Mouse (Mus musculus) ES-Bruce4 (cell line): ENCODE results near the gene Mycbpap. TPM values are rescaled to one million over a fixed set of nuclear protein-coding genes. Genes with fewer than 3 reads are reported as not detected.
A peak's percentile ranks its signal among the peaks of the same experiment; 100 is the strongest.

Source experiments
- H3K27ac ChIP-seq: 2 replicates; pipeline ENCODE4 v1.5.1; 2012; ENCODE audit warnings: low read length, inconsistent platforms; ENCODE audit not compliant: insufficient read depth
- H3K27me3 ChIP-seq: 2 replicates; pipeline ENCODE4 v1.6.1; 2012; ENCODE audit warnings: mild to moderate bottlenecking, low read length, inconsistent platforms; ENCODE audit not compliant: control insufficient read depth, poor library complexity, insufficient read depth, severe bottlenecking
- H3K36me3 ChIP-seq: 2 replicates; pipeline ENCODE4 v1.6.1; 2012; ENCODE audit warnings: inconsistent platforms, mild to moderate bottlenecking, low read length, moderate library complexity; ENCODE audit not compliant: control insufficient read depth, poor library complexity, insufficient read depth, severe bottlenecking
- H3K4me1 ChIP-seq: one replicate; pipeline ENCODE4 v1.8.1; 2011; ENCODE audit warnings: low read length; ENCODE audit not compliant: control insufficient read depth, insufficient read depth
- H3K4me3 ChIP-seq: 2 replicates; pipeline ENCODE4 v1.5.1; 2011; ENCODE audit warnings: low read depth, mild to moderate bottlenecking, low read length
- H3K9ac ChIP-seq: 2 replicates; pipeline ENCODE4 v1.6.1; 2012; ENCODE audit warnings: low read depth, mild to moderate bottlenecking, inconsistent platforms; ENCODE audit not compliant: poor library complexity, severe bottlenecking
- H3K9me3 ChIP-seq: replicated peaks from 2 replicates; pipeline ENCODE4 v1.6.1; 2012; ENCODE audit warnings: mild to moderate bottlenecking, low read length, inconsistent platforms; ENCODE audit not compliant: control insufficient read depth, poor library complexity, insufficient read depth, severe bottlenecking
- CTCF ChIP-seq: IDR thresholded peaks from one replicate; pipeline ENCODE4 v1.8.1; 2011; ENCODE audit warnings: low read depth, low read length
- EP300 ChIP-seq: IDR thresholded peaks from 2 replicates; pipeline ENCODE4 v1.6.1; 2011; ENCODE audit warnings: low read depth, low read length; ENCODE audit not compliant: insufficient read depth
- POLR2A ChIP-seq: IDR thresholded peaks from one replicate; pipeline ENCODE4 v1.8.1; 2011; ENCODE audit warnings: low read length; ENCODE audit not compliant: insufficient read depth
- polyA plus RNA-seq: library from polyadenylated mRNA; stranded (reverse); fragments of >200 nt; gene quantifications from 2 replicates; pipeline ENCODE4 v1.2.4, GENCODE M21; 2011; ENCODE audit warnings: low read depth; ENCODE audit not compliant: missing spikeins, insufficient read depth, insufficient read length

Gene Mycbpap
- polyA plus RNA-seq, 1 experiment, result 1.3 TPM

DNA sequence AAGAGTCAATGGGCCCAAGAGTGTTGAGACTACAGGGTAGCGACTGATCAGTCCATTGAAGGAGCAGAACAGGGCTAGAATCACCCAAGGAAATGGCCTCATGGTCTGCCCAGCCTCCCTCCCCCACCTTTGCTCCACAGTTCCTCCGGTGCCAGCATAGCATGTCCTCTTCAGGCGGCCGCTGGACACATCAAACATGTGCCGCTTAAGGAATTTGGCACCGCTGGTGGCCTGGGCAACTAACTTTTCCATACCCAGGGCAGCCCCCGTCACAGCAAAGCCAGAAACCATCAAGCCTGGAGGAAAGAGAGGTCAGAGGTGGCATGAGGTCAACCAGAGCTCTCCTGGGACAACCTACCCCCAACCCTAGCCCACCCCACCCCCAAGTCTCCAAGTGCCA, 39.6 kb downstream of the Mycbpap start:
- TF ChIP-seq POLR2A, result no peak
- no peak for TF ChIP-seq CTCF
- no peak for TF ChIP-seq EP300
- H3K4me1 ChIP-seq, result no peaks in the 10 kb centered on the region
- H3K27ac ChIP-seq, result no peak overlapping the region
- H3K9me3 ChIP-seq, result no peaks in the 10 kb centered on the region
- H3K9ac ChIP-seq, result no peak overlapping the region
- no peak overlapping the region for H3K4me3 ChIP-seq
- H3K27me3 ChIP-seq, result no peaks in the 10 kb centered on the region
- H3K36me3 ChIP-seq, result no peaks in the 10 kb centered on the region

DNA sequence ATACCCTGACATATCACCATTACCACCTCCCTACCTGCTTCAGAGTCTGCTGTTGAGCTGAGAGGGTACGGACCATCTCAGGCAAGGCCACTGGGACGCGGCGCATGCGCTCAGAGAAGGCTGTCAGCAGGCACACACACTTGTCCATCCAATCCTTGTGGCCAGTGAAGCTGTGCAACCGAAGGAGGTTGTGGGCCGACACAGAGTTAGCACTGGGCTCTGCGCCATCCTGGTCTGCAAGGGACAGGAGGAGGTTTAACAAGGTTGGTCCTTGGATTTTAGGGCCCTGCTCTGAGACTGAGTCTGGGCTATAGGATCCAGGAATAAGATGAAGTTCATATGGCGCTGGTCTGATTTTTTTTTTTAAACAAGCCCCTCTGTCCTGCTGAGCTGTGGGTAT, 41.2 kb downstream of the Mycbpap start:
- H3K9ac ChIP-seq, result no peak overlapping the region
- no peak overlapping the region for H3K4me3 ChIP-seq
- H3K9me3 ChIP-seq, result no peaks in the 10 kb centered on the region
- H3K27me3 ChIP-seq, result no peaks in the 10 kb centered on the region
- TF ChIP-seq POLR2A (no peak), CTCF (no peak), EP300 (no peak)
- H3K27ac ChIP-seq, result no peak overlapping the region
- H3K36me3 ChIP-seq, result no peaks in the 10 kb centered on the region
- H3K4me1 ChIP-seq, result no peaks in the 10 kb centered on the region

DNA sequence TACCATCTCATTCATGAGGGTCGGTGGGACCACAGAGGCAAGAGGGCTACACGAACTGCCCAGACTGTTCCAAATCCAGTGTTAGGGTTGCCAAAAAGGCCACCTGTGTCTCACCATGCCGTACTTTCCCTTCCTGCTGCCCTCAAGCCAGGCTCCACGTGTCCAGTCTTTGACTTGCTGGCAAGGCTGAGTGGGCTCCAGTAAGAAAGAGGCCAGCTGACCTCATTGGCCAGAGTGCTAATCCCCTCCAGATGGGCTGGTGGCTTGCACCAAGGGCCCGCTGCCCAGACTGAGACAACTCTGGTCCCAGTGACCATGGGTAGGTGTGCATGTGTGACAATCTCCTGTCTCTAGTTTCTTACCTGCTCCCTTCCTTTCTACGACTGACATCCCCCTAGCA, 43.9 kb downstream of the Mycbpap start:
- Histone ChIP-seq H3K9me3 (no peaks in the 10 kb centered on the region), H3K27me3 (peaks cover 13% of the 10 kb centered on the region), H3K9ac (no peak overlapping the region), H3K27ac (no peak overlapping the region), H3K4me3 (no peak overlapping the region), H3K4me1 (no peaks in the 10 kb centered on the region), H3K36me3 (no peaks in the 10 kb centered on the region)
- TF ChIP-seq POLR2A, result no peak

DNA sequence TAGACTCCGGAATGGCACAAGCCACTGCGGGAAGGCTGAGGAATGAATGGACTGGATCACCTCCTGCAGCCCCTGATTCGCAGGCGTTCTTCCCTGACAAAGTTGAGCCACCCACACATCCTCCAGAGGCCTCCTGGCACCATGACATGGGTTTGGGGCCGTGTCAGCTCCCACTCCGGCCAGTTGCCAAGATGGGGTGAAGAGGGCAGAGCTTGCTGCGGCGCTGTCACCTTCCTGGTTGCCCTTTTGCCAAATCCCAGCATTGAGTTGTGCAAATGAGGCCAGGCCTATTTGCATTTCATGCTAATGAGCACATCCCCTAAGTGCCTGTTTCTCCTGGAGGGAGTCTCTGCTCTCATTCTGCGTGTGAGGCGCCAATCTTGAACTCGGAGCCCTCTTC, 45.8 kb downstream of the Mycbpap start:
- Histone ChIP-seq H3K36me3 (no peaks in the 10 kb centered on the region), H3K9me3 (no peaks in the 10 kb centered on the region), H3K27ac (no peak overlapping the region), H3K4me1 (no peaks in the 10 kb centered on the region), H3K27me3 (peaks cover 20% of the 10 kb centered on the region), H3K4me3 (no peak overlapping the region), H3K9ac (no peak overlapping the region)
- TF ChIP-seq CTCF (no peak), EP300 (no peak), POLR2A (no peak)

DNA sequence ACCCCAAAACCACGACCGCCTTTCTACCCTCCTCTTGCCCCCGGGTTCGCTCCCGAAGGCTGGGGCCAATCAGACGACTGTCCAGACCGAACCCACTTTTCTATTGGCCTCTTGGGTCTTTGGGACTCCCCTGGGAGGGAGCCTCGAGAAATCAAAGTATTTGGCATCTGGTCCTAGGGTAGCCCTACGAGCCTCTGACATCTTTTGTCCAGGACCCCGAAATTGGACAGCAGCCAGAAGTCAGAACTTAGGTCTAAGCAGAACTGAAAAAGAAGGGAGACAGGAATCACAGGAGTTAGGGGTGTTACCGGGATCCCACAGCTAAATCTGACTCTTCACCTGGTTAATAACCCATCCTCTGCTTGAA, 47.0 kb downstream of the Mycbpap start:
- H3K4me3 ChIP-seq, result peak overlapping the region; percentile 35
- no peaks in the 10 kb centered on the region for H3K36me3 ChIP-seq
- TF ChIP-seq CTCF, result no peak
- no peak for TF ChIP-seq EP300
- no peak for TF ChIP-seq POLR2A
- no peak overlapping the region for H3K9ac ChIP-seq
- H3K27ac ChIP-seq, result no peak overlapping the region
- no peaks in the 10 kb centered on the region for H3K9me3 ChIP-seq
- H3K4me1 ChIP-seq, result no peaks in the 10 kb centered on the region
- H3K27me3 ChIP-seq, result peaks cover 20% of the 10 kb centered on the region

- Histone ChIP-seq H3K36me3 (no peaks in the 10 kb centered on the region), H3K27me3 (peaks cover 20% of the 10 kb centered on the region), H3K9ac (peak within 1 kb of the TSS; percentile 76), H3K4me3 (peak within 1 kb of the TSS; percentile 58), H3K27ac (no peak within 1 kb of the TSS), H3K4me1 (no peaks in the 10 kb centered on the region), H3K9me3 (no peaks in the 10 kb centered on the region)
- TF ChIP-seq CTCF (no peak), POLR2A (no peak), EP300 (no peak)
These were observed 47.6 kb downstream of the Mycbpap start, which contains the start of gene Cacna1g for GRCm38 (mm10) chr11:94473707-94474543. Cacna1g (minus strand) TSS chr11:94474198.
